Mouse (Mus musculus): ENCODE measurements at regions not wholly inside any gene's neighbourhood (a gene's known extent, or its start where the extent isn't known, plus 50 kb on each side); places are given as distances from the start of the nearest gene placed in this dataset.

- DNase-seq: peak in 1 of 2 experiments; percentile 3
Observed at GRCm38 (mm10) chr3:12020181-12020580, 1684.7 kb upstream of the Gm38303 start.

- DNase-seq: peak in 1 of 2 experiments; percentile 9
Observed at GRCm38 (mm10) chr3:11992236-11992635, 1656.8 kb upstream of the Gm38303 start.

Data from cerebellum, postnatal 25 days (tissue).